Mouse (Mus musculus): ENCODE results near the gene Slc8a2.

Slc8a2 gene

DNA sequence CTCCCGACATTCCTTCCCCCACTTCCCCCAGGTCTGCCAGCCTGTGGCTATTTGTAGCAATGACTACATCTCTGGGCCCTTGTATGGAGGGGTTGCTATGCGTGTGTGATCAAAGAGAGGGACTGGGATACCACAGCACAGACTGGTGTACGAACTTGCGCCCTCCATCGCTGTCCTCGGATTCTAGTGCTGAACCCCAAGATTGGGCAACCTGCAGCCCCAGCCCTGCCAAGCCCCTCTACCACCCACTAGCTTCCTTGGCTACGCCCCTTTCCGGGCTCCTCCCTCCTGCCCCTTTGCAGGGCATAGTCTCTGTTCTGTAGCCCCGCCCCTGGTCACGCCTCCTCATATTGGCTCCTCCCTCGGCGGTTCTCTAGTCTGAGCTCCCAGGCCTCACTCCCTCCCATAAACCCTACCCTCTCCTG lies at the start of gene Slc8a2:
Gene Slc8a2 (plus strand): TSS at position 406 of the 425 bp plus-strand sequence.
- DNase-seq: peak; percentile 59 to 70

GRCm38 (mm10) chr7:16079947-16080346 lies 49.7 kb upstream of the Slc8a2 start:
- no peak for DNase-seq

GRCm38 (mm10) chr7:16080581-16080980 lies 49.0 kb upstream of the Slc8a2 start:
- no peak for DNase-seq

GRCm38 (mm10) chr7:16083361-16083760 lies 46.3 kb upstream of the Slc8a2 start:
- no peak for DNase-seq

DNA sequence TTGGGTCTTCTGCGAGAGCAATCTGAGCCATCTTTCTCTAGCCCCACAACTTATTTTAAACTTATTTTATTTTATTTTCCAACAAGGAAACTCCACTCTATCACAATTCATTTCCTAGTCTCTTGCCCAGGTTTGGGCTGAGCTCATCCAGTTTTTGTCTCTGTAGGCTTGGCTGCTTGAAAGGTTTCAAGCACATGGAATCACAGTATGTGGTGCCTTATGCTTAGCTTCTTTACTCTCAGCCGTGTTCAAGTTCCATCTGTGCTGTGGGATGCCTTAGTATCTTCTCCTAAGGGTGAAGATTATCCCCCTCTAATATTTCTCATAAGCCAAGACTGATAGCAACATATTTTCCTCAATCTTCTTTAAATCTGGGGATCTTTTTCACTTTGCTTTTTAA lies 42.0 kb upstream of the Slc8a2 start:
- DNase-seq: no peak

DNA sequence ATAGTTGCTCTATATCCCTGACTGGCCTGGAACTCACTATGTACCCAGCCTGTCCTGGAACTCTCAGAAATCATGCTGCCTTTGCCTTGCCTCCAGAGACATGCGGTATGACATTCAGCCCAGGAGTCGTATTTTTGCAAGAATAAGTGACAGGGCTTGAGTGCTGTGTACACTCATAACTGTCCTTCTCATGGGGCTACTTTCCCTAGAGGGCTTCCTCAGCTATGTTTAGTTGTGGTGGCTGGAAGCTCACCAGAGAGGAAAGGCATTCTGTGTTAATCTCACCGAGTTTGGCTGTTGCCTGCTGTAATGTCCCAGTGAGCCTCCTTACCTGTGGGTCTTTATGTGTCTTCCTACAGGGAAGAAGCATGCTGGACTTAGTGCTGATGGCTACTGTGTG lies 35.0 kb upstream of the Slc8a2 start:
- DNase-seq: no peak

GRCm38 (mm10) chr7:16098021-16099017 lies 31.3 kb upstream of the Slc8a2 start, which contains the start of gene Napa:
Gene Napa (plus strand): TSS chr7:16098458.
- DNase-seq: peak; percentile 100

DNA sequence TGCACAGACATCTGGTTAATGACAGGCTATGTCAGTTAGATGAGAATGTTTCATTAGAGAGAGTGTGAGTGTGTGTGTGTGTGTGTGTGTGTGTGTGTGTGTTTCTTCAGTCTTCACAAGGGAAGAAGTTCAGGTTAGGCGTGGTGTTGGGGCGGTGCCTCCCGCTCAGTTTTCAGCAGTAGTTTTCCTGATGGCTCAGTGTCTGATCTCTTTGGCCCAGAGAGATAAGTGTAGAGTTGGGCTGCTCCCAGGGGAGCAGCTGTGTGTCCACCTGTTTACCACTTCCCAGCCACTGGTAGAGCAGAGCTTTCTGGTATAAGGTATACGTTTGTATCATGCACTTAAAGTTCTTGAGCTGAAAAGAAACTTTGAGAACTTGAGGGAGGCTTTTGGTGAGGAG lies 29.7 kb upstream of the Slc8a2 start:
- no peak for DNase-seq

- DNase-seq: no peak
These were observed 28.5 kb upstream of the Slc8a2 start for GRCm38 (mm10) chr7:16101081-16101480.

GRCm38 (mm10) chr7:16101726-16102475 lies 27.7 kb upstream of the Slc8a2 start:
- DNase-seq: no peak

- no peak for DNase-seq
These were observed 26.9 kb upstream of the Slc8a2 start for GRCm38 (mm10) chr7:16102686-16103226.

DNA sequence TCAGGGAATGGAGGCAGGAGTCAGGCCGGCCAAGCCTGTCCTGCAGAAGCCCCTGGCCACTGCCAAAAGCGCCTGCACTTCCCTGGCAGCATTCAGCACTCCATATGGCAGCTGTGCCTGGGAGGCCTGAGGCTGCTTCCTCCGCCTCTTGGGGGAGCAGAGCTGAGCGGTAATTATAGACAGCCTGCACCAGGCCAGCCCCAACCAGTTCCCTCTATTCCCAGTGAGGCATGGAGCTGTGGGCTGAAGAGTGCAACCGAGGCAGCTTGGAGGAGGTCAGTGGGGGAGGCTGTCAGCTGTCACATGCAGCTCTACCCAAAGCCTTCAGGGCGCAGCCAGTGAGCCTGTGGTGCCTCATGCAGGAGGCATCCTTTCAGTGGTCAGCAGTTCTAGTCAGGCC lies 25.9 kb upstream of the Slc8a2 start:
- DNase-seq: no peak

- no peak for DNase-seq
These were observed 24.8 kb upstream of the Slc8a2 start for GRCm38 (mm10) chr7:16104611-16105388.

DNA sequence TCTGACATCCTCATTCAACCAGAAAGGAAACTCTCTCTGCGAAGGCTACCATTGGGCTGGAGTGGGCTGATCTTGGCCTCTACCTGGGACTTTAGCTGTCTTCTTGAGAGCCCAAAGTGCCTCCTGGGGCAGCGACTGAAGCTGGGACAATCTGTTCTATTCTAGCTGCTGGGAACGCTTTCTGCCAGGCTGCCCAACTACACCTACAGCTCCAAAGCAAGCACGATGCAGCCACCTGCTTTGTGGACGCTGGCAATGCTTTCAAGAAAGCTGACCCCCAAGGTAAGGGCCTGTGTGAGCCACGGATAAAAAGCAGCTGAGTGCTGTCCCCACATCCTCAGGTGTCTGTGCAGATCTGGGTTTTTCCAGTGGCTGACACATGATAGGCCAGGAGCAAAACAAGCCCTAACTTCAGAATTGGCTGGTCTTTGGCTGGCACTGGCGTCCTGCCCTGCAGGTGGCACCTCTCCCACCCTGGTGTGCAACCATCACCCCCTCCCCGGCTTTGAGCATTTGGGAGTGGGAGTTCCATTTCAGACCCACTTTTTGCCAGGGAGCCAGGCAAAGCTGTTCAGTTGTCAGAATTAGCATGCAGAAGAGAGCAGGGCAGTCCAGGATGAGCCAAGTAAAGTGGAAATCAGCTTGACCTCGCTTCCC lies 20.6 kb upstream of the Slc8a2 start:
- DNase-seq: no peak

DNA sequence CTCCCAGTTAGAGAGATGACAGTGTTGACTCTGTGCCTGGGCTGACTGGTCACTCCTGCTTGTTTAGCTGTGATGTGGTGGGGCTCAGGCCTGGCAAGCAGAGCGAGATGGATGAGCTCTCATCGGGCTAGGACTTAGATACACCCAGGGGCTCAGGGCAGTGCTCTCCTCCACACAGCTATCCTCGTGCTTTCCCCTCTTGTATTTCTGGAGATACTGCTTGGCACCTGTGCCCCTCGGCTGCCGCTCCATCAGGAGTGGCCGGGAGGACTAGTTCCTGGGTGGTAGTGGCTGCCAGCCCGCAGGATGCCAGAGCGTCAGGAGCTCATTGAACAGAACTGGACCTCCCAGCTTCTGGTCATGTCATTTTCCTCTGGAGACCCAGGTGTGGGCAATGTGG lies 19.5 kb upstream of the Slc8a2 start:
- no peak for DNase-seq

DNA sequence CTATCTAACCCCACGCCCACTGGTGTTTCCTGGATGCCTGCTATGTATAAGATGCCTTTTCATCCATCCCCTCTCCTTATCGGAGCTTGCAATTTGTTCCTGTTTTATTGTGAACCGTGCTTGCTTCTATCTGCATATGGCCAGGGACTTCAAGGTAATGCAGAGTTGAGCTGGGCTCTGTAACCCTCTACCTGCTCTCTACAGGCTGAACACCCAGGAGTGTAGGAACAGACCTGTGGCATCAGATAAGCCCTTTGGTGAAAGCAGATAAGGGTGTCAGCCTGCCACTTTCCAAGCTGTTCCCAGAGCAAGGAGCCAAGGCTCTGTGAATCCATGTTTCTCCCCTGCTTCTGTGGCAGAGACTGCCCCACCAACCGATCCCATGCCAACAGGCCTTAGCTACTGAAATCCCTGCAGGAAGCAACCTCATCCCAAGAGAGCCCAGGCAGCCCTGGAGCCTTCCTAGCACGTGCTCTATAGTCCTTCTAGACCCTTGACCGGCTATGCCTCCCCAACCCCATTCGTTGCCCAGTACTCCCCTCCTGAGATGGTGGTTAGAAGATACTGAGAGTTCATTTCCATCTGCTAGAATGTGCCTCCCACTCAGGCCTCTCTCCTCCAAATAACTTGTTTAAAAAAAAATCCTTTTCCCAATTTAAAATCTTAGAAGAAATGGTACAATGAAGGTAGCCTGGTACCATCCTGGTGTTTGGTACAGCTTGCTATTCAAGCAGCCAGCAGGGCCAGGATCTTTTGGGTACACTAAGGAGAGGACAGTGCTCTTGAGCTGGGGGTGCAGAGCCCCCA lies 18.1 kb upstream of the Slc8a2 start:
- DNase-seq: no peak

DNA sequence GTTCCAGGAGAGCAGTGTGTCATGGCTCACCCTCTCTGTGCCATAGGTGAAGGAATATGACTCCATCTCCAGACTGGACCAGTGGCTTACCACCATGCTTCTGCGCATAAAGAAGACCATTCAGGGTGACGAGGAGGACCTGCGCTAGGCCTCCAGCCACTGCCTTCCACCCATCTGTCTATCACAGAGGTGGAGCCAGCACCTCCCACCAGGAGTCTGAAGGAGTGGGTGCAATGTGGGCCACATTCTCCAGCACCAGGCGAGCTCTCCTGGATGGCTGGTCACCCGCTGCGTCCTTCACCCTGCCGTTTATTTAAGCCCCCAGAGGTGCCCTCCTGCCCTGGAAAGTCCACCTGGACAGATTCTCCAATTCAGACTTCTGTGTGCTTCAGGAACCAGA lies 13.2 kb upstream of the Slc8a2 start:
- DNase-seq: no peak

- no peak for DNase-seq
These were observed 12.5 kb upstream of the Slc8a2 start for GRCm38 (mm10) chr7:16117100-16117499.

GRCm38 (mm10) chr7:16119569-16120261 lies 9.9 kb upstream of the Slc8a2 start, which contains the start of gene Kptn:
Gene Kptn (plus strand): TSS chr7:16119895.
- DNase-seq: peak; percentile 87 to 89

DNA sequence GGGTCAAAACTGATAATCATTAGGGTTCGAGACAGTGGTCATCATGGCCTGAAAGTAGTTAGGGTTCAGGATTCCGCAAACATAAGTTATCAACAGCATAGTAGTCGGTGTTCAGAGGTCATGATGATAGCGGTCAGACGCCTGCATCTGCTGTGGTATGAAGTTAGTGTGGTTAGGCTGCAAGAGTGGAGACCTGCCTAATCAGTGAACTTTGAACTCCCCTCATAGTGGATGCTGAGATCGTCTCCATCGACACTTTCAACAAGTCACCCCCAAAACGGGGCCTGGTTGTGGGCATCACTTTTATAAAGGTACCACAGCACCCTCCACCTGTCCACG lies 9.4 kb upstream of the Slc8a2 start:
- no peak for DNase-seq

GRCm38 (mm10) chr7:16125829-16126228 lies 3.8 kb upstream of the Slc8a2 start:
- no peak for DNase-seq

All from kidney, adult 8-10 months (tissue).